Mouse (Mus musculus): ENCODE measurements around the gene Inafm2. TPM values are rescaled to one million over a fixed set of nuclear protein-coding genes. Genes with fewer than 3 reads are reported as not detected.

Inafm2 gene
- polyA plus RNA-seq, 1 experiment from 2014 or later, result 20.7 TPM

DNA sequence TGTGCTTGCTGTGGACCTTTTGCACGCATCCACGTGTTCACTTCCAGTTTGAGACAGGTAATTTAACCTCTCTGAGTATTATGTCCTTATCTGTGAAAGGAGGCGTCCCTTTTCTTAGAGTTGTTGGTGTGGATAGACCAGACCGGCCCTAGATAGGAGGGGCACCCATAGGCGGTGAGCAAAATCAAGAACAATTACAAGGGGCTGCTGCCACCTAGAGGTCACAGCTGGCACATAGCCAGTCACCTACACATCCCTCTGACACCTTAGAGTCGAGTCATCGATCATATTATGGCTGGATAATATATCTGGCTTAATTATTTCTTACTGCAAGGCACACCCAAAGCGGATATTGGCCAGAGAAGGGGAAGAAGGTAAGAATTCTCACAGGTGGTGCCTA lies 14.3 kb downstream of the Inafm2 start:
- Histone ChIP-seq H3K36me3 (ENCODE audit: control insufficient read depth, insufficient read depth, low read length) (no peaks in the 10 kb centered on the region), H3K27ac (replicated peaks; ENCODE audit: low read depth, low read length) (no peak overlapping the region), H3K9me3 (ENCODE audit: control insufficient read depth, low read length) (no peaks in the 10 kb centered on the region), H3K4me3 (ENCODE audit: low read depth, low read length) (no peak overlapping the region), H3K9ac (ENCODE audit: low read depth, low read length) (no peak overlapping the region), H3K27me3 (replicated peaks; ENCODE audit: control insufficient read depth, insufficient read depth, low read length) (no peaks in the 10 kb centered on the region), H3K4me2 (ENCODE audit: low read depth, low read length) (no peak overlapping the region), H3K4me1 (ENCODE audit: control insufficient read depth, insufficient read depth, low read length) (peaks cover 22% of the 10 kb centered on the region)
- WGBS, result 12% methylated on average over 8 of the region's 8 CpGs
- ATAC-seq (ENCODE audit: low read depth), result peak; percentile 44; the same call in 1 of the 2 replicates
- DNase-seq (ENCODE audit: low spot score), result peak; percentile 82

DNA sequence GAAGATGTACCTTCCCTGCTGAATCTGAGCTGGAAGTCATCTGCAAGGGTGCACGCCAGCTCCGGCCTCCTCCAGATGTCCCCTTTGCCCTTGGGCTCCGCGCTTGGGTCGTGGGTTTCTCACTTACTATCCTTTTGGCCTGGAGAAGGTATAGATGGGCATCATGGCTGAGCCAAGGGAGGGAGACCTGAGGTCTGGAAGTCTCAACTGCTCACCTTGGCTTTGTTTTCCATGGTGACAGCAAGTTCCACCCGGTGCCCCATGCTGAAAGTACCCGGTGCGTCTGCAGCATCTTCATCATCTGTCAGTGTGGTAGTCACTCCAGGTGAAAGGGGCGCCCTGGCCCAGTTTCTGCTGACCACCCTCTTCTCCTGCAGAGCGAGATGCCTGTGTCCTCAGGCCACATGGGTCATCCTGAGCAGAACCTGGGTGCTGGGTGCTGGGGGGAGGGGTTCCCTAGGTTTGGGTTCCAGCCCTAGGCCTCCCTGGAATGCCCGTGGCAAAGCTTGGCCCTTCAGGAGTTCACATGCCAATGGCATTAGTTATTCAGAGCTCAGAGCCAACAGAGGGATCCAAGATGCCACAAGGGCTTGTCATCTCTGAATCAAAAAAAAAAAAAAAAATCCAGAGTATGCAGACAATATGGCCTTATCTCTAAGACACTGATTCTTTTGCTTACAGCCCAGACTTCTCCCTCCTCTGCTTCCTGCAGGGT lies 14.9 kb downstream of the Inafm2 start:
- no peaks in the 10 kb centered on the region for H3K27me3 ChIP-seq (replicated peaks; ENCODE audit: control insufficient read depth, insufficient read depth, low read length)
- WGBS, result 80% methylated on average over 10 of the region's 11 CpGs
- H3K4me3 ChIP-seq (ENCODE audit: low read depth, low read length), result no peak overlapping the region
- no peak overlapping the region for H3K27ac ChIP-seq (replicated peaks; ENCODE audit: low read depth, low read length)
- peaks cover 22% of the 10 kb centered on the region for H3K4me1 ChIP-seq (ENCODE audit: control insufficient read depth, insufficient read depth, low read length)
- H3K9me3 ChIP-seq (ENCODE audit: control insufficient read depth, low read length), result no peaks in the 10 kb centered on the region
- no peak for DNase-seq (ENCODE audit: low spot score)
- no peak overlapping the region for H3K9ac ChIP-seq (ENCODE audit: low read depth, low read length)
- no peak overlapping the region for H3K4me2 ChIP-seq (ENCODE audit: low read depth, low read length)
- no peak for ATAC-seq (ENCODE audit: low read depth)
- H3K36me3 ChIP-seq (ENCODE audit: control insufficient read depth, insufficient read depth, low read length), result no peaks in the 10 kb centered on the region

DNA sequence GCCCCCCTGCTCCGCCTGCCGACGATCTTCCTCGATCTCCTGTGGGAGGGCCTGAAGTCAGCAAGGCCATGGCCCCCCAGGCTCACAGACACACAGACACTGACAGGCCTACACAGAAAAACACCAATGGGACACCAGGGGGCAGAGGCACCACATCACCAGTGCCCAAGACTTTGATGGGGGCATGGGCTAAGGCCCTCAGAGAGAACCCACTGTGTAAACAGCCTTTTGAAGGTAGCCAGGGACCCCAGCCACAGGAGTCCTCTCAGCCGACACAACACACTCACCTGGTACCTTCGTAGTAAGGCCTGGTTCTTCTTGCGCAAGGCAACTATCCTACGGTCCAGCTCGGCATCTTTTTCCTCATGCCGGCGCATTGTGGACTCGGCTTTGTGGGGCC lies 15.8 kb downstream of the Inafm2 start:
- ATAC-seq (ENCODE audit: low read depth) (no peak), DNase-seq (ENCODE audit: low spot score) (no peak)
- peak overlapping the region; percentile 90 for H3K27ac ChIP-seq (replicated peaks; ENCODE audit: low read depth, low read length)
- H3K4me3 ChIP-seq (ENCODE audit: low read depth, low read length), result no peak overlapping the region
- 77% methylated on average over 12 of the region's 12 CpGs for WGBS
- H3K27me3 ChIP-seq (replicated peaks; ENCODE audit: control insufficient read depth, insufficient read depth, low read length), result no peaks in the 10 kb centered on the region
- H3K9ac ChIP-seq (ENCODE audit: low read depth, low read length), result peak overlapping the region; percentile 54
- peaks cover 22% of the 10 kb centered on the region for H3K4me1 ChIP-seq (ENCODE audit: control insufficient read depth, insufficient read depth, low read length)
- peak overlapping the region; percentile 53 for H3K4me2 ChIP-seq (ENCODE audit: low read depth, low read length)
- no peaks in the 10 kb centered on the region for H3K9me3 ChIP-seq (ENCODE audit: control insufficient read depth, low read length)
- no peaks in the 10 kb centered on the region for H3K36me3 ChIP-seq (ENCODE audit: control insufficient read depth, insufficient read depth, low read length)

DNA sequence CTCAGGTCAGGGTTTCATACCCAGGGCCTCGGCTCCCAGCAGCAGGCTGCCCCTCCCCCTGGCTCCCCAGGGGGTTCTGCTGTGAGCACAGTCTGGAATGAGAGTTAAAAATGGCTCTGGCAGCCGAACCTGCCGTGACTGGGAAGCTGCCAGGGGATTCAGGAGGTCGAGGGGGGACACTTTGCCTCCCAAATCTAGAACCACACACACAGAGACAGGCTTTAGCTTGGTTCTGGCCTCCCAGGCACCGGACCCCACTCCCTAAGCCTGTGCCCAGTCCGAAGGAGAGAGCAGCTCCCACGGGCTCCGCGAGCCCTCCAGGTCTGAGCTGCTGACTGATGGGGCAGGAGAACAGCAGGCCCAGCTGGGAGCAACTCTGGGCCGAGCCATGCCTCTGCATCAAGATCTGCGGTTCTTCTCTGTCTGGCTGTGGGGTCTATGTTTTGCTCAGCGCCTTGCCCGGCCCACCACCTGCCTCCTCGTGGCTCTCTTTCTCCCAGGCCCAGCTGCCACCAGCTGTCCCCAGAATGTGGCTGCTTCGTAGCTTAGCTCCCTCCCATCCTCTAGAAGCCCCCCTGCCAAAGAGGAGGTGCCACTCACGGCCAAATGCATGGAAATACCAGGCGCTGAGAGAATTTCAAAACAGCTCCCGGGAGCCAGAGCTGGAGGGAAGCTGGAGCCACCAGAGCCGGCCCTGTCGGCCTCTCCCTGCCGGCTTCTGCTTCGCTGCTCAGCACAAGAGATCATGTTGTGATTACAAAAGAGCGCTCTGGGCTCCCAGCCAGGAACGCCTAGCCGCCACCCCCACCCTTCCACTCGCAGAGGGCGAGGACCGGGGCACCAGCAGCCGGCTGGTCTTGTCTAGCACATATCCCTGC lies 16.6 kb downstream of the Inafm2 start, which contains the start of gene Ccdc9b:
Ccdc9b (minus strand) TSS at position 756 of the 878 bp plus-strand sequence.
- ATAC-seq (ENCODE audit: low read depth) (peak; percentile 85), DNase-seq (ENCODE audit: low spot score) (peak; percentile 94)
- peak within 1 kb of the TSS; percentile 54 for H3K9ac ChIP-seq (ENCODE audit: low read depth, low read length)
- no peaks in the 10 kb centered on the region for H3K9me3 ChIP-seq (ENCODE audit: control insufficient read depth, low read length)
- peak within 1 kb of the TSS; percentile 90 for H3K27ac ChIP-seq (replicated peaks; ENCODE audit: low read depth, low read length)
- 3% methylated on average over 25 of the region's 29 CpGs for WGBS
- H3K27me3 ChIP-seq (replicated peaks; ENCODE audit: control insufficient read depth, insufficient read depth, low read length), result no peaks in the 10 kb centered on the region
- peak within 1 kb of the TSS; percentile 19 for H3K4me3 ChIP-seq (ENCODE audit: low read depth, low read length)
- H3K4me2 ChIP-seq (ENCODE audit: low read depth, low read length), result peak within 1 kb of the TSS; percentile 53
- no peaks in the 10 kb centered on the region for H3K36me3 ChIP-seq (ENCODE audit: control insufficient read depth, insufficient read depth, low read length)
- peaks cover 22% of the 10 kb centered on the region for H3K4me1 ChIP-seq (ENCODE audit: control insufficient read depth, insufficient read depth, low read length)

DNA sequence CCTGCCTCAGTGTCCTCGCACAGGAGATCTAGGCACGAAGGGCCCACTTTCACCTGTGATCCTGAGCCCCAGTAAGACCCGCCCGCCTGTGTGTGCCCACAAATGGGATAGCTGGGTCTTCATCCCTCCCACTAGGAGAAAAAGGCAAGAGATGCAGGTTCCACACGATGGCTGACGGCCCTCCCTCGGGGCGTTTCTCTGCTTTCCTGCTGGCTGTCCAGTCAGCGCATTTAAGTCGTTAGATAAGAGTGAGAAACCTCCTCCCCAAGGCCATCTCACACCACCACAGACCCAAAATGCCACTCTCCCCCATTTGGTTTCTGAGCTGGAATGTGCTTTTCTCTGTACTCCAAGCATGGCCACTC lies 17.2 kb downstream of the Inafm2 start:
- Histone ChIP-seq H3K4me1 (ENCODE audit: control insufficient read depth, insufficient read depth, low read length) (peaks cover 22% of the 10 kb centered on the region), H3K27me3 (replicated peaks; ENCODE audit: control insufficient read depth, insufficient read depth, low read length) (no peaks in the 10 kb centered on the region), H3K27ac (replicated peaks; ENCODE audit: low read depth, low read length) (peak overlapping the region; percentile 90), H3K4me2 (ENCODE audit: low read depth, low read length) (peak overlapping the region; percentile 53), H3K9me3 (ENCODE audit: control insufficient read depth, low read length) (no peaks in the 10 kb centered on the region), H3K36me3 (ENCODE audit: control insufficient read depth, insufficient read depth, low read length) (no peaks in the 10 kb centered on the region), H3K4me3 (ENCODE audit: low read depth, low read length) (0 out of 2 replicates have a peak overlapping the region, but pooled peaks have one; percentile 13), H3K9ac (ENCODE audit: low read depth, low read length) (peak overlapping the region; percentile 54; the same call in 1 of the 2 replicates)
- 9% methylated on average over 9 of the region's 10 CpGs for WGBS
- ATAC-seq (ENCODE audit: low read depth) (no peak), DNase-seq (ENCODE audit: low spot score) (no peak)

DNA sequence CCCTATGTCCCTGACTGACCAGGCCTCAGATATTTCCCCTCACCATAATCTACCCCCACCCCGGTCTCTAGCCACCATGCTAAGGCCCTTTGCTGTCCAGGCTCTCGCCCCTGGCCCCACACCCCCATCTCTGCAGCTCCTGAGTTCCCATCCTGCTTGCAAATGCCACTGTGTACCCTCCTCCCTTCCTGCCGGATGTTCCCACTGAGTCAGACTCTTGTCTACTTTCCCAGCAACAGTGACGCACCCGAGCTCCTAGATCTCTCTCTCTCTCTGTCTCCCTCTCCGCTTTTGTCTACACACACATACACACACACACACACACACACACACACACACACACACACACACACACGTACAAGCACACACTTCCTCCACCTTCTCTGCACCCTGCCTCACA lies 17.9 kb downstream of the Inafm2 start:
- no peaks in the 10 kb centered on the region for H3K36me3 ChIP-seq (ENCODE audit: control insufficient read depth, insufficient read depth, low read length)
- ATAC-seq (ENCODE audit: low read depth), result no peak
- no peaks in the 10 kb centered on the region for H3K27me3 ChIP-seq (replicated peaks; ENCODE audit: control insufficient read depth, insufficient read depth, low read length)
- H3K4me3 ChIP-seq (ENCODE audit: low read depth, low read length), result no peak overlapping the region
- no peak overlapping the region for H3K4me2 ChIP-seq (ENCODE audit: low read depth, low read length)
- no peaks in the 10 kb centered on the region for H3K9me3 ChIP-seq (ENCODE audit: control insufficient read depth, low read length)
- no peak overlapping the region for H3K9ac ChIP-seq (ENCODE audit: low read depth, low read length)
- H3K4me1 ChIP-seq (ENCODE audit: control insufficient read depth, insufficient read depth, low read length), result peaks cover 22% of the 10 kb centered on the region
- no peak for DNase-seq (ENCODE audit: low spot score)
- 69% methylated on average over 7 of the region's 7 CpGs for WGBS
- H3K27ac ChIP-seq (replicated peaks; ENCODE audit: low read depth, low read length), result no peak overlapping the region

DNA sequence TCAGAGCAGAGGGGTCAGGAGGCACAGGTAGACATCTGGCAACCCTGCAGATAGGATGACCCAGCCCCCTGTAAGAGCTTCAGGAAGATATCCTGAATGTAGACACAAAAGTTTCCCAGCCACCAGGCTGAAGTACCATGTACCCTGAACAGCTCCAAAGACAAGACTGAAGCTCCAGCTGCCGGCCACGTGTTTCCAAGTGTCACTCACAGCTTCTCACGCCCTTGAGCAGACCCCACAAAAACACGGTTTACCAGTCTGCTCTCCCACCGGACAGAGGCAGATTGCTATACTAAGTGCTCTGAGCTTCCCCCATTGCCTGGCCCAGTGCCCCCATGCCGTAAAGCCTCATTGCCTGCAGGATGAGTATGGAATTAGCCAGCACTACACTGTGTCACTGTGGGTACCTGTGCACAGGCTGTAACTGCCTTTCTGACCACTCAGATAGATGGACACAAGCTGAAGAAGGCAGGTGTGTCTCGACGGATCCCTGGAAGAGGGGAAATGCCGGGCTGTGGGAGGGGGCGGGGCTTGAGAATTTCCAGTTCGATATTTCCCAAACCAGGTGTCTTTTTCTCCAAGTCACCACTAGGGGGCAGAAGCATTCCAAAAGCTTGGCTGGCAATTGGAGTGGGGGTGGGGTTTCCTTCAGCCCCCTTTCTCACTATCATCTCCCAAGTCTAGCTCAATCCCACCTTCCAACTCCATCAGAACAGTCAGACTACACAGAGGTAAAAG lies 18.7 kb downstream of the Inafm2 start:
- Histone ChIP-seq H3K9ac (ENCODE audit: low read depth, low read length) (no peak overlapping the region), H3K4me3 (ENCODE audit: low read depth, low read length) (no peak overlapping the region), H3K4me2 (ENCODE audit: low read depth, low read length) (no peak overlapping the region), H3K27me3 (replicated peaks; ENCODE audit: control insufficient read depth, insufficient read depth, low read length) (no peaks in the 10 kb centered on the region), H3K4me1 (ENCODE audit: control insufficient read depth, insufficient read depth, low read length) (peaks cover 22% of the 10 kb centered on the region), H3K36me3 (ENCODE audit: control insufficient read depth, insufficient read depth, low read length) (no peaks in the 10 kb centered on the region), H3K9me3 (ENCODE audit: control insufficient read depth, low read length) (no peaks in the 10 kb centered on the region), H3K27ac (replicated peaks; ENCODE audit: low read depth, low read length) (no peak overlapping the region)
- WGBS, result 12% methylated on average over 11 of the region's 11 CpGs
- DNase-seq (ENCODE audit: low spot score) (no peak), ATAC-seq (ENCODE audit: low read depth) (no peak)

DNA sequence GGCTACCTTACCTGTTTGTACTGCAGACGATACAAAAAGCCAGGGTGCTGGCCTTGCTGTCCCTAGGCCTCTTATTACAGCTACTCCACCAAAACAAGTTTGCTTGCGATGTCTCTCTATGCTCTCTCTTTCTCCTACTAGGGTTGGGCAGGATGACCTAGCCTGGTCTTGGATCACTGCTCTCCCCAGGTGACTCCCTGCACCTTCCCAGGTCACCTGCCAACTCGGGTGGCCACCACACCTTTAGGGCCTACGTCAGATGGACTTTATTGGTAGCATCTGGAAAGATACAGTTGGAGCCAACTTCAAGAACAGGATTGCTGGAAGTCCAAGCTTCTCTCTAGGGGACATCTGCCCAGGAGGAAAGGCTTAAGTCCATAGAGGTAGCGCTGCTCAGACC lies 19.3 kb downstream of the Inafm2 start:
- Histone ChIP-seq H3K9me3 (ENCODE audit: control insufficient read depth, low read length) (no peaks in the 10 kb centered on the region), H3K4me3 (ENCODE audit: low read depth, low read length) (no peak overlapping the region)
- WGBS, result 83% methylated on average over 5 of the region's 5 CpGs

More for the DNA sequence above, 19.3 kb downstream of the Inafm2 start:
- Histone ChIP-seq H3K9ac (ENCODE audit: low read depth, low read length) (no peak overlapping the region), H3K27me3 (replicated peaks; ENCODE audit: control insufficient read depth, insufficient read depth, low read length) (no peaks in the 10 kb centered on the region), H3K4me2 (ENCODE audit: low read depth, low read length) (no peak overlapping the region), H3K36me3 (ENCODE audit: control insufficient read depth, insufficient read depth, low read length) (no peaks in the 10 kb centered on the region), H3K4me1 (ENCODE audit: control insufficient read depth, insufficient read depth, low read length) (peaks cover 22% of the 10 kb centered on the region), H3K27ac (replicated peaks; ENCODE audit: low read depth, low read length) (no peak overlapping the region)
- no peak for ATAC-seq (ENCODE audit: low read depth)
- no peak for DNase-seq (ENCODE audit: low spot score)

Measured in embryonic facial prominence, embryonic 14.5 days (tissue).